Mouse (Mus musculus) cerebellum, adult 11-12 months (tissue): ENCODE data around the gene Sdr42e1.

Experiments used
- DNase-seq: peaks from one replicate; pipeline ENCODE4 v3.0.0; 2022

The Sdr42e1 gene

GRCm38 (mm10) chr8:117673430-117673830 lies at the start of gene Sdr42e1:
Gene Sdr42e1, minus strand, starts transcription at chr8:117673689.
- DNase-seq: no peak

- no peak for DNase-seq
Observed at GRCm38 (mm10) chr8:117718152-117718860, 44.8 kb upstream of the Sdr42e1 start.

DNA sequence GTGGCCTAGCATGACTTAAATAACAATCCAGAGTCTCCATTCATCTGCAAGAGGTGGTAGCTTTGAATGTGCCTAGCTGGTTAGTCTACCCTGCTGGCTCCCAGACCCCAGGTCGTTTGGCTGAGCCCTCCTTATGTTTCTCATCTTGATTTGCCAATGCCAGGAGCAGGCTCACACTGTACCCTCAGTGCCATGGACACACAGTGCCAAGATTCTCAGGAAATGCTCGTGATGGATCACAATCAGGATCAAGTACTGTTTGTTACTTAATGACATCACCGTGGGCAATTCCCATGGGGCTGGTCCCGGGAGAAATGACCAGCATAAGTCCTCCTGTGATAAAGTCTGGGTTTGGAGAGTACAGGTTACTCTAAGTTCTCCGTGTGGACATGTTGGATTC lies 42.4 kb upstream of the Sdr42e1 start:
- DNase-seq: no peak

DNA sequence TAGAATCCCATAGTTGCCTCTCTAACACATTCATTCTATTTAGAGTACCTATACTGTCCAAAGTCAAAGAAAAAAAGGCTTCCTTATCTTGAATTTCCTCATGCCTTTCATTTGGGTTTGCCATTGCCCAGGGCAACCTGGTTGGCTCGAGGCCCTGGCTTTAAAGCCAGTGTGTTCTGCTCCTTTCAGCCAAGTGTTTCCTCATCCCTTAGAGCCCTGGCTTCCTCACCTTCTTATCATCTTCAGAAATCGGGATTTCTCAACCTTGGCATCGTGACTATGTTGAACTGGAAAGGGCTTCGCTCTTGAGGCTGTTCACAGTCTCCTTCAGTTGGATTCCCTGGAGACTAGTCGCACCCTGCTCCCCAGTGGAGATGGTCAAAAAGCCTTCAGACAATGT lies 41.1 kb upstream of the Sdr42e1 start:
- DNase-seq: no peak

DNA sequence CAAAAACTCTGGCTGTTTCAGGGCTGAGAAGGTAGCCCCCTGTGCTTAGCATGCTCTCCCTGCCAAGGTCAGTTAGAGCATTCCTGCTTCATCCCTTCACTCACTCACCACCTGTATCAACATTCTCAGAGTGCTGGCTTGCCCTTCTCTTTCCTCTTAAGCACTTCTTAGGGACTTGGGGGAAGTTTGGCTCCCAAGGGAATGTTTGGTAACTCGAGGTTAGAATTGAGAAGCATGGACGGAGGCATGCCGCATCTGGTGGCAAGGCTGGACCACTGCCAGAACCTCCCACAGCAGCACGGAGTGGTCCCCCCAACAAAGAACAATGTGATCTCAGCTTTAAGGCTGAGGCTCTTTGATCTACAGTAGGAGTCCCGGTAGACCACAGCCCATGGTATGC lies 38.7 kb upstream of the Sdr42e1 start:
- no peak for DNase-seq

DNA sequence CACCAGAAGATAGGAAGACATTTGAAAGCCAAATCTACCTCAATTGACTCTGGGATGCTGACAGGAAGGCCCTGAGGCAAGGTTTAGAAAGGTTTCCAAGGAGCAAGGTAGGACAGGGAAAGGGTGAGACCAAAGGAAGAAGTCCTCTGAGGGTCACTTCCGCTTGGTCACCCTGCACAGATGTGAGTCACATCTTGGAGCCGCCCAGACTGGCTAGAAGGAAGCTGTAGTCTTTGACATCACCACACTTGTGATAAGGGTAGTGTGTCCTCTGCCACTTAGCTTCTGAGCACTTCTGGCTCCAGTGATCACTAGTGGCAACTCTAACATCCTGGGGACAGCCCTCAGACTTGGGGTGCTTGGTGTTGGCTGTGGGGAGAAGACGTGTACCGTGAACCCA lies 32.7 kb upstream of the Sdr42e1 start:
- DNase-seq: no peak

DNA sequence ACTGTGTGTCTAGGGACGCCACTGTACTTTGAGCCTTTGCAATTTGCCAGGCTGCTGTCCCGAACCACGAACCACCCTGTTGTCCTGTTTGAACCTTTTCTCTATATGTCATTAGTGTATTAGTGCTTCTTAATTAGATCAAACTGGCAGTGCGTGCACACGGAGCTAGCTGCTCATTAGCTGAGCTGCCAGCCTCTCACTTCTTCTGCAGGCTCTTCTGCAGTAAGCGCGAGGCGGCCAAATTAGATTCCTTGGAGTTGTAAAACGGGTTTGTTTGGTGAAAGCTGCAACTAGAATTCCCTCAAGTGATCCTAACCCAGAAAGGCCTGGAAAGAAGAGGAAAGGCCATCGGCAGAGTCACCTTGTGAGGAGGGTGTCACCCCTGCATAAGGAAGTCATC lies 29.2 kb upstream of the Sdr42e1 start:
- DNase-seq: no peak

GRCm38 (mm10) chr8:117701859-117702258 lies 28.4 kb upstream of the Sdr42e1 start, which contains the start of gene Hsd17b2:
Gene Hsd17b2, plus strand, starts transcription at chr8:117701904.
- DNase-seq: no peak

GRCm38 (mm10) chr8:117701246-117701645 lies 27.8 kb upstream of the Sdr42e1 start:
- DNase-seq: no peak

GRCm38 (mm10) chr8:117700699-117701098 lies 27.2 kb upstream of the Sdr42e1 start:
- DNase-seq: no peak

GRCm38 (mm10) chr8:117697248-117697647 lies 23.8 kb upstream of the Sdr42e1 start:
- no peak for DNase-seq

- DNase-seq: no peak
Observed at GRCm38 (mm10) chr8:117695636-117696035, 22.1 kb upstream of the Sdr42e1 start.

DNA sequence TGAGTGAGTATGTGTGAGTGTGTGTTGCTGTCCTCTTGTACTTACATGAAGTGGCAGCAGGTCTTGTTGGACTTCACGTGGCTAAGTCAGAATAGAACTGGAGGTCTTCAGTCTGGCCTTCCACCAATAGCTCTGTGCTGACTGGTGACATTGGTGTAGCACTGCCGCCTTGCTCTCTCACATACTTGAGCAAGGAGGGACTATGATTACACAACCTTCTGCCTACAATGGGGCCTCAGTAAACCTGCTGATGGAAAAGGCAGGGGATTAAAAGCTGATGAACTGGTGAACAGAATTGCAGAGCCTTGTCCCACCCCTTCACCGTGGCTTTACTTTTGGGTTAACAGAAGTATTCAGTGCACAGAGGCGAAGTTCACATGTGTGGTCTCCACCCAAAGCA lies 18.6 kb upstream of the Sdr42e1 start:
- DNase-seq: no peak

GRCm38 (mm10) chr8:117687890-117688289 lies 14.4 kb upstream of the Sdr42e1 start:
- no peak for DNase-seq

- no peak for DNase-seq
Observed at GRCm38 (mm10) chr8:117684504-117684903, 11.0 kb upstream of the Sdr42e1 start.

DNA sequence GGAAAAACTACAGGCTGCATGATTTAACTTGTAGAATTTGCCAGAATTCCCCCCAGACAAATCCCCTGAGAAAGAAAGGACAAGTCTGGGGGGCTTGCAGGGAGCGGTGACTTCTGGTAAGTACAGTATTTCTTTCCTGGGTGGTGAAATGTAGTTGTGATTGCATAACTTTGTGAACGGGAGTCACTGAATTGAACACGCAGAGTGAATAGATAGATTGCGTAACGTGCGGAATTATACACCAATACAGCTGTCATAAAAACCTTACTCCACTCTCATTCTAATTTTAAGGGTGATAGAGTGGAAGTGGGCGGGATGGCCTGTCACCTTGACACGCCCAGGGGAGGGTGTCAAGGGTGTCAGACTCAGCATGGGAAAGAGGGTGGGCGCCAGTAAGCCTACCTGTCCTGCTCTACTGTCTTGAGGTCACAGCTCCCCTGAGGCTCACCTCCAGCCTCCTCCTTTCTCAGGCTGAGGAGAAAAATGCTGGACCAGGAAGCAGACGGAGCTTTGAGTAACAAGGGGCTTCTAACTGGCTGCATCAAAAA lies 10.5 kb upstream of the Sdr42e1 start:
- no peak for DNase-seq

DNA sequence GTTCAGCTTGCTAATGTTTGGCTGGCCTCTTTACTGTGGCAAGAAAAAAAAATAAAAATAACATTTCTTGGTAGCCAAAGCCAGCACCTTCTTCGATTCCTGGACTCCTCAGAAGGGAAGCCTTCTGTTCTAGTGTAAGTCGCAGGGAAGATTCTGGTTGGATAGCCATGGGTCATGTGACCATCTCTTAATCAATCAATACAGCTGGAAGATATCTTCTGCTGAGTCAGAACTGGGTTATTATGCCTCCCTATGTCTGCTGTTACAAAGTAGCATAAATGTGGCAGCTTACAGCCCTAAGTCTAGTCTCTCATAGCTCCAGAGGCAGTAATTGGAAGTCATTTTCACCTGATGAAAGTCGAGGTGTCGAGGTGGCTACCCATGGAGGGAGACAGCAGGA lies 5.2 kb upstream of the Sdr42e1 start:
- DNase-seq: no peak

DNA sequence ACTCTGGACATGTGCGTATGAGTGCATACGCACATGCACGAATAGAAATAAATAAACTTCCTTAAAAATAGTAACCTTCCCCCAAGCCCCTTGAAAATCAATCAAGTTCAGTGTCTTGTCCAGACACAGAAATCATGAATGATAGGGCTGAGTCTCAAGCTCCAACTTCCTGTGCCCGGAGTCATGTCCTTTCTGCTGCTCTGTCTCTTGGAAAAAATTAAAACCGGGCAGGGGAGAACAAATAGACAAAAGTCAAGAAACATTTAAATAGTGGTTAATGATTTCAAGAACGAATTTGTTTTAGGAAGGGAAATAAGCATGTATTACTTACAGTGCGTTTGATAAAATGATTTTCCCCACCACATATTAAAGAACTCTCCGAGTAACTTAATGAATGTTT lies 3.5 kb upstream of the Sdr42e1 start:
- no peak for DNase-seq

- DNase-seq: no peak
Observed at GRCm38 (mm10) chr8:117676460-117676859, 3.0 kb upstream of the Sdr42e1 start.

DNA sequence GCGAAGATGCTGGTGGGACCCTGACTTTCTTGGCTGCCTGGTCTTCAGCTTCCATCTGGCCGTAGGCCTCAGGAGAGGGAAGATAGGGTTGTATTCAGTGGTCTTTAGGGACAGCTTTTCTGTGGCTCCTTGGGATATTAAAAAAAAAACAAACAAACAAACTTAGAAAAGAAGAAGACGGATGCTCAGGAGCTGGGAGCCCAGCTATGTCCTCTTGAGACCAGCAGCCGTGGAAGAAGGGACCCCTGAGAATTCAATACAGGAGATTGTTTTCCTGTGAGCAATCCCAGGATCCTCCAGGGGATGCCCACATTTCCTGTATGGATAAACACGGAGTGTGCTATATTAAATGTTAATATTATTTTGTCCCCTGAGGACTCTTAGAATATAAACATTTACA lies 1.7 kb upstream of the Sdr42e1 start:
- no peak for DNase-seq

DNA sequence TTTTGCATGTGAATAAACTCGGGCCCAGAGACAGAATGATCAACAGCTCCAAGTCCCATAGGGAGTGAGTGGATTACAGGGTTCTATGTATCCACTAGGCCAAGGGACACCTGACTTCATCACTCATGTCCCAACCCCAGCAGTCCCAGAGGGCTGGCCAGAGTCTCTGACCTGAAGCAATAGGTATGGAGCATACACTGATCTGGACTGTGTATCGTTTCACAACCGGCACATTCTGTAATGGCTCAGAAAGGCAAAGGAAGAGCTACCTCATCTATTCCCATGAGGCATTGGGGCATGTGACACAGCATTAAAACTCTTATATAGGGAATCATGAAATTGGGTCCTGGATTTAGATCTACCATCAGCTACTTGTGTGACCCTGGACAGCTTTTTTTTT lies 931 bp downstream of the Sdr42e1 start:
- DNase-seq: no peak

- no peak for DNase-seq
Observed at GRCm38 (mm10) chr8:117670461-117670860, 3.0 kb downstream of the Sdr42e1 start.

DNA sequence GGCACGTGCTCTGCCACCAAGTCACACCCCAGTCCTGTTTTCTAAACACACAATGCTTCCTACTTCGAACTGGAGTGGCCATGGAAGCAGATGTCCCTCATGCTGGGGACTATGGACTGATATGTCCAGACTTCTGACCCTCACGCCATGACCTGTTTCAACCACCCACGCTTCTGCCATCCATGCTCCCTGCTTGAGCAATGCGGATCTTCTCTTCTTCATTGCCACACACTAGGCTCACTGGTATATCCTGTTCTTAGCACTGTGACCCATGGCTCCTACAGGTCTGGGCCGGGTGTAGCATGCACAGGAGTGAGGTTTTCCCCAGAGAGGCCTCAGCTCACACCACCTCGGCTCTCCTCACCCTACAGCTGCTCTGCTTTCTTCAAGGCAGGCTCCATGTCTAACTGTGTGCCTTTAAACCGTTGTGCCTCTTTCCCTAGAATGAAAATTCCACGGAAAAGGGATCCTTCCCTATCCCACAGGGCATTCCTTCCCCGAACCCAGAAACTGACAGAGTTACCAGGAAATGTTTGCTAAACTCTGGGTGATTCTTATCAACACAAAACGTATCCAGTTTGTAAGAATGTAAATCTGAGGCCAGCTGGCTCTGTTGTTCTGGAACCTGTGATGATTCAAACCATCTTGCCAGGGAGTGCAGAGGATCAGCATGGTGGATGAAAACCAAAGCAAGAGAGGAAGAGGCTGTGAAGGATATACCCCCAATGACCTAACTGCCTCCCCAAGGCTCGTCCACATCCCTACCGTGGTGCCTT lies 6.0 kb downstream of the Sdr42e1 start:
- no peak for DNase-seq

DNA sequence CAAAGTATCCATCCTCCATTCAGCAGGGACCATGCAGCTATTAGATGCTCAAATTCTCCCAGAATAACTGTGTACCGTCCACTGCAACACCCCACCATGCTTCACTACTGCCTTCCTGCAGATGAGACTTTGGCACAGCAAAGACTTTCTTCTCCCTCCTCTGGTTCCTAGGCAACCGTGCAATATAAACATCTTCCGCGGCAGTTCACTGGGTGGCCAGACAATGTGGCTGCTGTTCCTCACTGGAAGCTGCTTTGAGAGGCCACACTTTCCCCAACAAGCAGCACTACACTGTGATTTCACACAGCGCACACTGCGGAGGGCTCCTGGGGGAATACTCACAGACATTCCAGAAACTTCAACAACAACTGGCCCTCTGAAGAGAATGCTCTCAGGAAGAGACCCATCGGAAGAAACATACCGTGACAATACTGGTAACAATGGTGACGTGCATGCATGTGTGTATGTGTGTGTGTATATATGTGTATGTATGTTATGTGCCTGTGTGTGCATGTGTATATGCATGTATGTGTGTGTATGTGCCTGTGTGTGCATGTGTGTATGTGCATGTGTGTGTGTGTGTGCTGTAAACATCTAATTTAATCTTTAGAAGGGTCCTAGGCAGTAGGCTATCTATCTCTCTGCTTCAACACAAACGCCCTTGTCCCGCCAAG lies 13.0 kb downstream of the Sdr42e1 start:
- no peak for DNase-seq
